Mouse (Mus musculus) hindbrain, postnatal 0 days (tissue): ENCODE measurements around the gene Rps6kl1. TPM values are rescaled to one million over a fixed set of nuclear protein-coding genes. Genes with fewer than 3 reads are reported as not detected.

Experiments
- ATAC-seq: fragments of 200-750 bp; cut with Nextera tagmentation; 2 replicates; pipeline ENCODE4 v1.8.0; 2017; ENCODE audit warnings: mild to moderate bottlenecking, moderate TSS enrichment, moderate library complexity
- DNase-seq: peaks from one replicate; pipeline ENCODE4 v3.0.0-alpha.2; 2015; ENCODE audit warnings: low spot score
- H3K27ac ChIP-seq: fragments of 300-500 bp; sonication (generic); 2 replicates; pipeline ENCODE4 v1.5.1; 2014; ENCODE audit warnings: mild to moderate bottlenecking
- H3K27me3 ChIP-seq: fragments of 300-500 bp; sonication (generic); 2 replicates; pipeline ENCODE4 v1.6.1; 2014; ENCODE audit warnings: low read length, mixed read lengths; ENCODE audit not compliant: insufficient read depth
- H3K36me3 ChIP-seq: fragments of 300-500 bp; sonication (generic); 2 replicates; pipeline ENCODE4 v1.6.1; 2014; ENCODE audit warnings: low read length, mixed read lengths; ENCODE audit not compliant: insufficient read depth
- H3K4me1 ChIP-seq: fragments of 300-500 bp; sonication (generic); 2 replicates; pipeline ENCODE4 v1.6.1; 2014; ENCODE audit warnings: antibody characterized with exemption, low read length, mixed read lengths; ENCODE audit not compliant: insufficient read depth
- H3K4me2 ChIP-seq: fragments of 300-500 bp; sonication (generic); 2 replicates; pipeline ENCODE4 v1.6.1; 2014; ENCODE audit warnings: low read depth, mild to moderate bottlenecking, low read length, moderate library complexity, mixed read lengths
- H3K4me3 ChIP-seq: fragments of 300-500 bp; sonication (generic); 2 replicates; pipeline ENCODE4 v1.5.1; 2014; ENCODE audit warnings: low read length
- H3K9ac ChIP-seq: fragments of 300-500 bp; sonication (generic); replicated peaks from 2 replicates; pipeline ENCODE4 v1.6.1; 2014; ENCODE audit warnings: mild to moderate bottlenecking, low read length, moderate library complexity, mixed read lengths
- H3K9me3 ChIP-seq: fragments of 300-500 bp; sonication (generic); 2 replicates; pipeline ENCODE4 v1.6.1; 2016; ENCODE audit warnings: low read length, mixed read lengths
- CTCF ChIP-seq: IDR thresholded peaks from 2 replicates; pipeline ENCODE4 v1.5.1; 2016; ENCODE audit warnings: antibody characterized with exemption, control low read depth, low read depth
- WGBS: fragments of 180-500 bp; shearing (Covaris S2); extraction: QIAGEN DNeasy Blood & Tissue Kit; methylation state at CpG from one replicate; pipeline ENCODE4 v1.1.7; 2014; 5-methylcytosine and 5-hydroxymethylcytosine counted together
- polyA plus RNA-seq: library from polyadenylated mRNA; unstranded; fragments of >200 nt; fragmentation: Nextera tagmentation; extraction: Ambion mirVana; gene quantifications from 2 replicates; pipeline ENCODE4 v1.2.1, GENCODE M21; 2015
- total RNA-seq: library from RNA; depleted of rRNA; stranded (reverse); fragments of >200 nt; gene quantifications from 2 replicates; pipeline ENCODE4 v1.2.3, GENCODE M21; 2014

Rps6kl1 gene
- total and polyA plus RNA-seq, 2 experiments from 2014 or later = 30.8 to 42.0 TPM

- no peak for TF ChIP-seq CTCF
- no peak overlapping the region for H3K9ac ChIP-seq
- no peak overlapping the region for H3K4me3 ChIP-seq
- H3K4me2 ChIP-seq = no peak overlapping the region
- no peaks in the 10 kb centered on the region for H3K36me3 ChIP-seq
- ATAC-seq = 0 out of 2 replicates have a peak, but pooled peaks have one; percentile 27
- H3K27me3 ChIP-seq = no peaks in the 10 kb centered on the region; the same call in 1 of the 2 replicates
- H3K9me3 ChIP-seq = no peaks in the 10 kb centered on the region
- WGBS = 45% methylated on average over 5 of the region's 5 CpGs
- DNase-seq = peak; percentile 70
- peaks cover 12% of the 10 kb centered on the region; the same call in 1 of the 2 replicates for H3K4me1 ChIP-seq
- no peak overlapping the region for H3K27ac ChIP-seq
Observed at GRCm38 (mm10) chr12:85182898-85183297, 31.8 kb upstream of the Rps6kl1 start.

DNA sequence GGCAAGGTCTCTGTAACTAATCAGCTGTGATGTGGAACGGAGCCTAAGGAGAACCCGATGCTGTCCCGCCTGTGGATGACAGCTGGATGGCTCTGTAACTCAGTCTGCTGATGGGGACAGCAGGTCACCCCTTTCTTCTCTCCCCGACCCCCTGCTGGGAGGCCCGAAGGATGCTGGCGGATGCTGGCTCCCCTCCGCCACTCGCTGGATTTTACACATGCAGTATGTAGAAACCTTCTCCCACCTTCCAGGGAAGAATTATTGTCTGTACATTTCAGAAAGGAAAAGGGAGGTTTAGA is 31.2 kb upstream of the Rps6kl1 start:
- H3K9ac ChIP-seq = 0 out of 2 replicates have a peak overlapping the region, but pooled peaks have one; percentile 17
- H3K4me1 ChIP-seq = peaks cover 13% of the 10 kb centered on the region; the same call in 1 of the 2 replicates
- peak overlapping the region; percentile 31 for H3K4me2 ChIP-seq
- H3K9me3 ChIP-seq = no peaks in the 10 kb centered on the region
- no peak overlapping the region for H3K4me3 ChIP-seq
- H3K27me3 ChIP-seq = no peaks in the 10 kb centered on the region; the same call in 1 of the 2 replicates
- no peak overlapping the region for H3K27ac ChIP-seq
- 1% methylated on average over 8 of the region's 8 CpGs for WGBS
- TF ChIP-seq CTCF = no peak
- H3K36me3 ChIP-seq = no peaks in the 10 kb centered on the region
- DNase-seq (peak; percentile 54), ATAC-seq (no peak; the same call in 1 of the 2 replicates)

GRCm38 (mm10) chr12:85181475-85182344 is 30.6 kb upstream of the Rps6kl1 start:
- H3K4me1 ChIP-seq = peaks cover 19% of the 10 kb centered on the region
- TF ChIP-seq CTCF = no peak
- 0 out of 2 replicates have a peak overlapping the region, but pooled peaks have one; percentile 17 for H3K9ac ChIP-seq
- no peak overlapping the region for H3K4me3 ChIP-seq
- H3K36me3 ChIP-seq = no peaks in the 10 kb centered on the region
- peak overlapping the region; percentile 31 for H3K4me2 ChIP-seq
- 16% methylated on average over 17 of the region's 17 CpGs for WGBS
- DNase-seq (peak; percentile 33), ATAC-seq (peak; percentile 45)
- H3K27ac ChIP-seq = no peak overlapping the region
- no peaks in the 10 kb centered on the region for H3K9me3 ChIP-seq
- no peaks in the 10 kb centered on the region; the same call in 1 of the 2 replicates for H3K27me3 ChIP-seq

DNA sequence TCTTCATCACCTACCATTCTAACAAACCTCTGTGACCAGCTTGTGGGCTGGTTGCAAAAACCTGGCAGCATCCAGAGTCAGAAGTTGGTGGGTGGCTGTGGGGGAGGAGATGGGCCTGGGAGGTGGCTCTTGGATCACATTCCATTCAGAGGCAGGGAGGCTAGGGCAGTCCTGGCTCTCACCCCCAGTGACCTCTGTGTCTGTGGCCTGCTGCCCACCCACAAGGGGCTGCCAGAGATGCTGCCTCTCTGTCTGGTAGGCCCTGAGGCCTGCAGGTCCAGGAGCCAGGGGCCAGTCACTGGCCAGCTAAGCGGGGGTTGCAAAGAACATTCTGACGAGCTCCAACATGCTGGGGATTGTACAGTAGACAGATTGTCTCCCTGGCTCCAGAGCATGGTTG is 27.2 kb upstream of the Rps6kl1 start:
- H3K4me3 ChIP-seq = no peak overlapping the region
- H3K9me3 ChIP-seq = no peaks in the 10 kb centered on the region

DNA sequence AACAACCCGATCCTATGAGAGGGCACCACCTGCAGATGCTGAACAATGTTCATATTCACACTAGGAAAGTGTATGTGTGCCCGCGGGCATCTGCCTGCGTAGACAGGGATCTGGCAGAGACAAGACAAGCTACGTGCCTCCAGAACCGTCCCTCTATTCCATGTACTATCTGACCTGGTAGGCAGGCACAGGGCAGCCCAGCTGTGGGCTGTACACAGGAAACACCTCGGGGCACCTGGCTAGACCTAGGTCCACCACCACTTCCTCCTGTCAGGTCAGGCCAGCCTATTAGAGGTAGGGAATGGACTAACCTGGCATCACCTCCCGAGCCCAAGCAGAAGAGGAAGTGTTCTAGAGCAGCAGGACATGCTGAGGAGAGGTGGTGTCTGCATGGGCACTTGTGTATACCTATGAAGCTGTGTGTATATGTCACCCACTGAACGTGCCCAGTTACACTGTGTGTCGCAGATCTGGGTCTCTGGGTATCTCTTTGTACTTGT is 26.7 kb upstream of the Rps6kl1 start, which contains the start of gene Pgf:
Gene Pgf, minus strand, starts transcription at position 51 of the 500 bp plus-strand sequence.
- Histone ChIP-seq H3K27ac (peak within 1 kb of the TSS; percentile 27; the same call in 1 of the 2 replicates), H3K27me3 (peaks cover 3% of the 10 kb centered on the region; the same call in 1 of the 2 replicates), H3K9ac (peak within 1 kb of the TSS; percentile 42), H3K36me3 (no peaks in the 10 kb centered on the region), H3K4me1 (peaks cover 37% of the 10 kb centered on the region), H3K4me3 (peak within 1 kb of the TSS; percentile 32), H3K9me3 (no peaks in the 10 kb centered on the region), H3K4me2 (peak within 1 kb of the TSS; percentile 64)
- ATAC-seq = no peak
- DNase-seq = no peak
- no peak for TF ChIP-seq CTCF
- WGBS = 74% methylated on average over 10 of the region's 10 CpGs

More for the DNA sequence above, 27.2 kb upstream of the Rps6kl1 start:
- no peak overlapping the region for H3K27ac ChIP-seq
- H3K36me3 ChIP-seq = no peaks in the 10 kb centered on the region
- H3K27me3 ChIP-seq = peaks cover 3% of the 10 kb centered on the region; the same call in 1 of the 2 replicates
- peaks cover 37% of the 10 kb centered on the region for H3K4me1 ChIP-seq
- DNase-seq (no peak), ATAC-seq (no peak)
- no peak overlapping the region for H3K9ac ChIP-seq
- WGBS = 79% methylated on average over 2 of the region's 2 CpGs
- TF ChIP-seq CTCF = no peak
- H3K4me2 ChIP-seq = no peak overlapping the region

- Histone ChIP-seq H3K9ac (peak overlapping the region; percentile 42), H3K27ac (peak overlapping the region; percentile 27; the same call in 1 of the 2 replicates), H3K4me3 (peak overlapping the region; percentile 32), H3K4me2 (peak overlapping the region; percentile 64), H3K9me3 (no peaks in the 10 kb centered on the region), H3K36me3 (no peaks in the 10 kb centered on the region), H3K27me3 (peaks cover 3% of the 10 kb centered on the region; the same call in 1 of the 2 replicates), H3K4me1 (peaks cover 33% of the 10 kb centered on the region)
- no peak for TF ChIP-seq CTCF
- DNase-seq (peak; percentile 44), ATAC-seq (no peak)
- WGBS = 9% methylated on average over 32 of the region's 32 CpGs
Observed at GRCm38 (mm10) chr12:85176846-85177523, 25.9 kb upstream of the Rps6kl1 start.
